Comparison of ENCODE assay signal across 29 mouse cellular contexts in genomic region chr17:94226136-94226535, GRCm38 (mm10).
DNase-seq lines count a peak whose midpoint lies in the region; TF ChIP-seq lines count a peak whose summit lies in the region.
"Had no signal": no experiment of that assay in that cellular context is flagged by ENCODE, and none has a peak within 500 bp of the region (broad histone marks: within the 10 kb centered on the region; RNA-seq: fewer than 3 reads in every experiment).

No protein-coding gene starts in this region.

- DNase-seq in left cerebral cortex, adult 11 months (ENCODE audit: low spot score) = peak; percentile 9
- no peak for DNase-seq in left cerebral cortex, postnatal 4 days
- DNase-seq in brain, embryonic 14.5 days (ENCODE audit: low read depth) = peak; percentile 9
- DNase-seq in left cerebral cortex, adult 2 months (ENCODE audit: extremely low spot score in 1 of 2, low spot score in 2 of 2) = peak in 1 of 2 experiments; percentile 11
- DNase-seq in right cerebral cortex, postnatal 10 days (ENCODE audit: low spot score in 2 of 2) = peak; percentile 21 to 52
- DNase-seq in cerebellum, adult 18-20 months = no peak
- no peak for DNase-seq in cerebellum, postnatal 36 days
- DNase-seq in lung, postnatal 36 days = no peak
- DNase-seq: adrenal gland, postnatal 25 days; cerebellum, adult 11 months; cerebellum, postnatal 10 days; embryo, embryonic 11 days; gastrocnemius, postnatal 25 days; heart, adult 18-20 months; heart, postnatal 10 days; kidney, postnatal 4 days; layer of hippocampus, adult 9-11 months; lung, embryonic 14.5 days; retina, postnatal 1 day; thymus, postnatal 25 days had no signal

- TF ChIP-seq POLR2A in brain, embryonic 14.5 days (IDR thresholded peaks at IDR 0.05; ENCODE audit: borderline replicate concordance, extremely low read depth, insufficient read depth, insufficient read length, poor library complexity, severe bottlenecking) = no peak

- H3K27ac ChIP-seq in left cerebral cortex, adult 2 months = peak overlapping the region; percentile 52
- H3K27ac ChIP-seq: embryonic facial prominence, embryonic 13.5 days; forebrain, embryonic 12.5 days; hindbrain, embryonic 10.5 days; hindbrain, postnatal 0 days; limb, embryonic 15.5 days; liver, embryonic 14.5 days had no signal

- TF ChIP-seq CTCF in brain, embryonic 14.5 days (IDR thresholded peaks at IDR 0.05; ENCODE audit: borderline replicate concordance, extremely low read depth, insufficient read depth, insufficient read length) = no peak
- no peak for TF ChIP-seq CTCF in left cerebral cortex, adult 2 months (IDR thresholded peaks at IDR 0.05)

- intact Hi-C loops in left cerebral cortex, postnatal 4 days (cut with DNase I) = no loop called here
- intact Hi-C loops in left cerebral cortex, adult 2 months (cut with DNase I) = loop anchor here (1.0 to 2.0 kb wide), 2 partner anchors 29 to 53 kb away; no protein-coding TSS in a partner anchor

- no peak overlapping the region for H3K4me3 ChIP-seq in left cerebral cortex, adult 2 months
- H3K4me3 ChIP-seq: embryonic facial prominence, embryonic 13.5 days; erythroblast, embryonic 14.5 days; forebrain, embryonic 12.5 days; heart, embryonic 12.5 days; hindbrain, embryonic 10.5 days; limb, embryonic 15.5 days; megakaryocyte, embryonic 14.5 days had no signal

Comparison
In these comparisons a context has a peak if more than half of its experiments do, and no peak if none do; other contexts are left out.
1. DNase-seq: peak in left cerebral cortex, adult 11 months (single experiment), brain, embryonic 14.5 days (single experiment) and right cerebral cortex, postnatal 10 days (2 of 2); none in left cerebral cortex, postnatal 4 days (single experiment), cerebellum, adult 18-20 months (0 of 2), cerebellum, postnatal 36 days (0 of 2) and lung, postnatal 36 days (single experiment).